Comparison of ENCODE assay signal across 21 mouse cellular contexts in the genomic region with DNA sequence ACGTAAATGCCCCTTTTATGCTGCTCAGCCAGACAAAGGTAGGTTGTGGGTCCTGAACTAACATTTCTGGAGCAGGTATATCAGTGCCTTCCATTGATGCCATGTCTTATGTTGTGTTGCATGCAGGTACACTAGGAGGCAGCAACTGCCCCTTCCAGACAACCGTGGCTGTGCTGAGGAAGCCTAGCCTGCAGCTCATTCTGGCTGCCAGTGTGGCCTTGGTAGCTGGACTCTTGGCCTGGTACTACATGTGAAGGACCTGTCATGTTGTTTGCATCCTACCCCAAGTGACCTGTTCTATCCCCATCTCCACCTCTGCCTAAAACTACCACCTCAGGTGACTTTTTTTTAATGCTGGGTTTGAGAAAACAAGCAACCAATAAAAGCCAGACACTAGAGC. TPM values are rescaled to one million over a fixed set of nuclear protein-coding genes. Genes with fewer than 3 reads are reported as not detected.
DNase-seq lines count a peak whose midpoint lies in the region; ATAC-seq and TF ChIP-seq lines count a peak whose summit lies in the region.
"Had no signal": no experiment of that assay in that cellular context is flagged by ENCODE, and none has a peak within 500 bp of the region (broad histone marks: within the 10 kb centered on the region; RNA-seq: fewer than 3 reads in every experiment).

No protein-coding gene starts in this region.

- TF ChIP-seq CTCF in gastrocnemius, adult 2 months (IDR thresholded peaks at IDR 0.05) = no peak
- no peak; the same call in 1 of the 2 replicates for TF ChIP-seq CTCF in layer of hippocampus, adult 2 months (conservative IDR thresholded peaks at IDR 0.05)

- peak overlapping the region; percentile 90 for H3K27ac ChIP-seq in gastrocnemius, adult 2 months
- H3K27ac ChIP-seq in layer of hippocampus, adult 2 months = peak overlapping the region; percentile 8; the same call in 1 of the 2 replicates
- no peak overlapping the region for H3K27ac ChIP-seq in midbrain, embryonic 11.5 days (ENCODE audit: low read depth, low read length)
- H3K27ac ChIP-seq in midbrain, embryonic 15.5 days = no peak overlapping the region
- H3K27ac ChIP-seq: embryonic facial prominence, embryonic 13.5 days; forebrain, embryonic 12.5 days; heart, embryonic 10.5 days; hindbrain, embryonic 13.5 days; hindbrain, postnatal 0 days had no signal

- H3K9me3 ChIP-seq in midbrain, embryonic 11.5 days (ENCODE audit: control insufficient read depth, low read length) = no peaks in the 10 kb centered on the region
- H3K9me3 ChIP-seq in midbrain, embryonic 15.5 days = no peaks in the 10 kb centered on the region
- H3K9me3 ChIP-seq: embryonic facial prominence, embryonic 13.5 days; forebrain, embryonic 12.5 days; heart, embryonic 10.5 days; hindbrain, embryonic 13.5 days had no signal

- H3K9ac ChIP-seq in midbrain, embryonic 11.5 days (ENCODE audit: low read length) = no peak overlapping the region
- H3K9ac ChIP-seq in midbrain, embryonic 15.5 days = no peak overlapping the region
- H3K9ac ChIP-seq: embryonic facial prominence, embryonic 13.5 days; forebrain, embryonic 12.5 days; hindbrain, embryonic 13.5 days had no signal

- peaks cover 28% of the 10 kb centered on the region for H3K36me3 ChIP-seq in midbrain, embryonic 11.5 days (ENCODE audit: control insufficient read depth, insufficient read depth, low read length)
- H3K36me3 ChIP-seq in midbrain, embryonic 15.5 days (replicated peaks) = peaks cover 62% of the 10 kb centered on the region

- H3K4me3 ChIP-seq in gastrocnemius, adult 2 months = no peak overlapping the region
- H3K4me3 ChIP-seq in layer of hippocampus, adult 2 months = no peak overlapping the region
- no peak overlapping the region for H3K4me3 ChIP-seq in midbrain, embryonic 11.5 days (ENCODE audit: low read depth, low read length)
- H3K4me3 ChIP-seq in midbrain, embryonic 15.5 days = no peak overlapping the region
- H3K4me3 ChIP-seq: embryonic facial prominence, embryonic 13.5 days; forebrain, embryonic 12.5 days; heart, embryonic 10.5 days; hindbrain, embryonic 13.5 days had no signal

- no peak overlapping the region for H3K4me2 ChIP-seq in midbrain, embryonic 11.5 days
- H3K4me2 ChIP-seq in midbrain, embryonic 15.5 days = no peak overlapping the region
- H3K4me2 ChIP-seq: embryonic facial prominence, embryonic 13.5 days; forebrain, embryonic 12.5 days; hindbrain, embryonic 13.5 days had no signal

- no peaks in the 10 kb centered on the region for H3K4me1 ChIP-seq in midbrain, embryonic 11.5 days (ENCODE audit: control insufficient read depth, insufficient read depth, low read length)
- H3K4me1 ChIP-seq in midbrain, embryonic 15.5 days = no peaks in the 10 kb centered on the region
- H3K4me1 ChIP-seq: embryonic facial prominence, embryonic 13.5 days; forebrain, embryonic 12.5 days; hindbrain, embryonic 13.5 days had no signal

- intact Hi-C loops in gastrocnemius, adult 2 months (cut with DNase I) = loop anchor here (2.0 to 10.0 kb wide), 2 partner anchors 15 to 99 kb away; no protein-coding TSS in a partner anchor

- 84% methylated on average over 2 of the region's 2 CpGs for WGBS in midbrain, embryonic 11.5 days
- WGBS in midbrain, embryonic 15.5 days = 95% methylated on average over 2 of the region's 2 CpGs

- H3K27me3 ChIP-seq in midbrain, embryonic 11.5 days (ENCODE audit: control insufficient read depth, insufficient read depth, low read length) = no peaks in the 10 kb centered on the region
- no peaks in the 10 kb centered on the region for H3K27me3 ChIP-seq in midbrain, embryonic 15.5 days (replicated peaks)
- H3K27me3 ChIP-seq: embryonic facial prominence, embryonic 13.5 days; forebrain, embryonic 12.5 days; hindbrain, embryonic 13.5 days had no signal

- no peak for DNase-seq in gastrocnemius, adult 2 months
- DNase-seq in gastrocnemius, postnatal 10 days = no peak
- no peak for DNase-seq in layer of hippocampus, adult 2 months (ENCODE audit: low spot score in 2 of 2)
- no peak for DNase-seq in layer of hippocampus, adult 11-12 months (ENCODE audit: low spot score)
- peak; percentile 77 for DNase-seq in midbrain, embryonic 11.5 days (ENCODE audit: low spot score, missing footprints)
- DNase-seq in right cerebral cortex, postnatal 14 days = no peak
- DNase-seq: adrenal gland, postnatal 10 days; B cell, adult 2 months; cerebellum, adult 11 months; cerebellum, adult 9-10 months; cerebellum, postnatal 25 days; gastrocnemius, postnatal 25 days; heart, postnatal 10 days had no signal

- ATAC-seq in midbrain, embryonic 11.5 days (ENCODE audit: low FRiP score) = no peak
- no peak for ATAC-seq in midbrain, embryonic 15.5 days (replicated peaks)
- ATAC-seq: CD4-positive, CD25-positive, alpha-beta regulatory T cell, adult 4 months; forebrain, embryonic 16.5 days; hindbrain, postnatal 0 days had no signal

RNA-seq across cellular contexts. Expression of a gene that starts 24.2 kb away (rescaled TPM):
- total RNA-seq in gastrocnemius, adult 2 months (2021) = 10 to 100 TPM; 69.3 to 82.9 TPM
- 10 to 100 TPM; 82.1 to 91.9 TPM for total RNA-seq in gastrocnemius, postnatal 10 days (2021)
- total RNA-seq in layer of hippocampus, adult 2 months (2021) = 100 to 1,000 TPM; 230 to 241 TPM
- 85.7 and 85.8 TPM in 2 replicates for polyA plus RNA-seq in midbrain, embryonic 11.5 days (2014; fragmentation: Nextera tagmentation; extraction: Ambion mirVana)
- 130 and 132 TPM in 2 replicates for polyA plus RNA-seq in midbrain, embryonic 15.5 days (2015; fragmentation: Nextera tagmentation; extraction: Ambion mirVana)

RNA-seq across cellular contexts. Expression of a gene that starts 39.7 kb away (rescaled TPM):
- total RNA-seq in gastrocnemius, adult 2 months (2021) = 10 to 100 TPM; 35.4 to 43.6 TPM
- total RNA-seq in gastrocnemius, postnatal 10 days (2021) = 10 to 100 TPM; 45.1 to 51.1 TPM
- 10 to 100 TPM; 91.8 to 92.0 TPM for total RNA-seq in layer of hippocampus, adult 2 months (2021)
- polyA plus RNA-seq in midbrain, embryonic 11.5 days (2014; fragmentation: Nextera tagmentation; extraction: Ambion mirVana) = 82.2 and 82.7 TPM in 2 replicates
- polyA plus RNA-seq in midbrain, embryonic 15.5 days (2015; fragmentation: Nextera tagmentation; extraction: Ambion mirVana) = 101 and 103 TPM in 2 replicates

RNA-seq across cellular contexts. Expression of a gene that starts 46.7 kb away (rescaled TPM):
- total RNA-seq in gastrocnemius, adult 2 months (2021) = 1 to 10 TPM; 2.6 to 3.7 TPM
- 1 to 10 TPM; 6.8 to 7.1 TPM for total RNA-seq in gastrocnemius, postnatal 10 days (2021)
- 10 to 100 TPM; 16.8 to 17.4 TPM for total RNA-seq in layer of hippocampus, adult 2 months (2021)
- 174 and 191 TPM in 2 replicates for polyA plus RNA-seq in midbrain, embryonic 11.5 days (2014; fragmentation: Nextera tagmentation; extraction: Ambion mirVana)
- 78.3 and 79.6 TPM in 2 replicates for polyA plus RNA-seq in midbrain, embryonic 15.5 days (2015; fragmentation: Nextera tagmentation; extraction: Ambion mirVana)

Comparison
In these comparisons a context has a peak if more than half of its experiments do, and no peak if none do; other contexts are left out.
1. H3K27ac ChIP-seq: peak in gastrocnemius, adult 2 months (single experiment) and layer of hippocampus, adult 2 months (single experiment); none in midbrain, embryonic 11.5 days (single experiment) and midbrain, embryonic 15.5 days (single experiment).